Mouse (Mus musculus) right cerebral cortex, postnatal 14 days (tissue): ENCODE data around the gene Chd2.

ENCODE experiments used
- DNase-seq: peaks from one replicate; pipeline ENCODE4 v3.0.0; 2022

Gene Chd2

DNA sequence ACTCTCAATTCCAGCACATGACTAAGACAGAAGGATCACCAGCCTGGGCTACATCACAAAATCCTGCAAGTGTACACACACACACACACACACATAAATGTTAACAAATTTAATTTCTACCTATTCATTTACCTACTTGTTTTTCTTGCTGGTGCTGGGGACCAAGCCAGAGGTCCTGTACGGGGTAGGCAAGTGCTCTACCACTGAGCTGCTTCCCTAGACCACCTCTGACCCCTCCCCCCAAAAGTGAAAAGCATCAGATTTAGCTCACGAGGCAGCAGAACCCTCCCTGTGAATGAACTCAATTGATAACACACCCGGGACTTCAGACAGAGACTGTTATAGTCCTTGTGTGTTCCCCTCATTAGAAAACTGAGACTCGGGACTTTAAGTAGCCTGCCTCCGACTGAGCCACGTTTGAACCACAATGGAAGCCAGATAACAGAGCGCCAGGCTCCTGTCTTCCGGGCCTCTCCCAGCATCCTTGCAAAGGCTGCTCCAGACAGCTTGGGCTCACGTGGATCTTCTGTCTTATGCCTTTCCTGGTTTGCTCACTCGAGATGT lies 19.9 kb upstream of the Chd2 start:
- no peak for DNase-seq

DNA sequence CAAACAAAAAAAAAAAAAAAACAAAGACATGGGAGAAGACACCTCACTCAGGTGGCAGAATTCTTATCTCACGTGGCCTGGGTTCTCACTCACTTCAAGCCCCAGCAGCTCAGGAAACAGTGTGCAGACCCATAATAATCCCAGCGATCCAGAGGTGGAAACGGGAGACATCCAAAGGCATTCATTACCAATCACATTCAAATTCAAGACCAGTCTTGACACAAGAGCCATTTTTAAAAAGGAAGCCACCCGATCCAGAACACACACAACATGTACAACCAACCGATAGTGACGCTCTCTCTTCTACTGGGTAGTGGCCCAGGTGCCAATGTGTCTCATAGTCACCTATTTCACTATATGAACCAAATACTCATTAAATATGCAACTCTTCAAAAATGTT lies 19.2 kb upstream of the Chd2 start:
- DNase-seq: no peak

DNA sequence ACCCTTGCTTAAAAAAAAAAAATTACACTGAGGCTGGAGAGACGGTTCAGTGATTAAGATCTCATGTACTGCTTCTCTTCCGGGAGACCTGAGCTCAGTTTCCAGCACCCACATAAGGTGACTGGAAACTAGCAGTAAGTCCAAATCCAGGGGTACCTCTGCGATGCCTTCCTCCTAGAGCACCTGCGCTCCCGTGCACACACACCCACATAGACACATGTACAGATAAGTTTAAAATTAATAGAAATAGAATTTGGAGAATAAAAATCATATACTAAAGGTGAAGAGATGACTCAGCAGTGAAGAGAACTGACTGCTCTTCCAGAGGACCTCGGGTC lies 18.2 kb upstream of the Chd2 start:
- DNase-seq: no peak

GRCm38 (mm10) chr7:73559170-73559852 lies 17.7 kb upstream of the Chd2 start:
- no peak for DNase-seq

DNA sequence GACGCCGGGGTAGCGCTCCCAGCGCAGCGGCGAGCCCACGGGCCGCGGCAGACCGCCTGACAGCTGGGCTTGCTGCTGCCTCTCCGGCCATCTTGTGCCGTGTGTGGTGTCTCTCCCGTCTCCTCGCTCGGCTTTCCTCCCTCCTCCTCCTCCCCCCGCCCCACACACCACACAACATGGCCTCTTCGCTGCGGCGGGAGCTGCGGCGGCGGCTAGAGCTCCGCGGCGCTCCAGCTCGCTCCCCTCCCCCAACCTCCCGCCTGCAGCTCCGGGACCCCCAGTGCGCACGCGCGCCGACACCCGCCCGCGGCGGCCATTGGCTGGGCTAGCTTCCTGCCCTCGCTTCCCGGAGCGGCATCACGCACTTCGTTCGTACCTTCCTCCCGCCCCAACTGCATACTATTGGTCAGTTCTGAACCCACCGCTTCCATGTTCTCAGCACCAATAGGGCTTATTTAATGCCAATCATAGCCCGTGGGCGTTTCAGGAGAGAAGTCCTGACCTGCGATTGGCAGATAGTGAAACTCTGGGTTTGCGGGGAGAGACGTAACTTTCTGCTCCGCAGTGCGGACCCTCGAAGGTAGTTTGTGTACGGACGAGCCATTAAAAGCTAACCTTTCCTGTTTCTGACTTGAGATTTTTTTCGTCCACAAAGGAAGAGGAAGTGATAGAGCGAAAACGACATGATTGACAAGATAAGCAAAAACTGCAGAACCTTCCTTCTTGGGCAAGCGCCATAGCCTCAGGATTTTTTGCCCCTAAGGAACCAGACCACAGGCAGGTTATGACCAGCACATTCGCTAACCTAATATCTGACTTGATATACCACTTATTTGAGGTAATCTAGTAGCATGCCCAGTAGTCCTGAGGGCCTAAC lies 16.9 kb upstream of the Chd2 start:
- DNase-seq: peak; percentile 100

GRCm38 (mm10) chr7:73557671-73558265 lies 16.1 kb upstream of the Chd2 start:
- peak; percentile 31 for DNase-seq

- DNase-seq: no peak
Measured at GRCm38 (mm10) chr7:73556688-73557667, 15.3 kb upstream of the Chd2 start.

- DNase-seq: no peak
Measured at GRCm38 (mm10) chr7:73555918-73556580, 14.4 kb upstream of the Chd2 start.

- DNase-seq: no peak
Measured at GRCm38 (mm10) chr7:73554849-73555248, 13.2 kb upstream of the Chd2 start.

- DNase-seq: no peak
Measured at GRCm38 (mm10) chr7:73553160-73553559, 11.5 kb upstream of the Chd2 start.

DNA sequence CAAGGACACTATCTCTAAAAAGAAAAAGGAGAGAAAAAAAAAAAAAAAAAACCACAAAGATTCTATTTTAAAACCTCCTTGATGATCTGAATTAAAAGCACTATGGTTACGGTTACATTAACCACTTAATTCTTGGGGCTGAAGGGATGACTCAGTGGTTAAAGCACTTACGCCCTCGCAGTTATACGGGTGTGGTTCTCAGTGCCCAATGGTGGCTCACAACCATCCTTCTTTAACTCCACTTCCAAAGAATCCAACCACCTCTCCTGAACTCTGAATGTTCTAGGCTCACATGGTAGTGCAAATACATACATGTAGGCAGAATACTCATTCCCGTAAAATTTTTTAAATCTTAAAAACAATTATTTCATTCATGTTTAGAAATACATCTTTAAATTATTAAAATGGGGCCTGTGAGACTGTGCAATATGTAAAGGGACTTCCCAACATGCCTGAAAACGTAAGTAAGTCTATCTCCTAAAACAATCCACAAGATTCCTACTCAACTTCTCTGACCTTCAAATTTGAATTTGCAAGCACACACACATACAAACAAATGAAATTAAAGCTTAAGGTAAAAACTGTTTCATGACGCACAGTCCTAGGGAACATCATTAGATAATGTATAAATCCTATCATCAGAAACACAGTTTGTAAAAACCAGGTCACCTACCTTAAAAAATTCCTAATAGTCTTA lies 10.6 kb upstream of the Chd2 start:
- no peak for DNase-seq

- no peak for DNase-seq
Measured at GRCm38 (mm10) chr7:73551370-73551769, 9.7 kb upstream of the Chd2 start.

GRCm38 (mm10) chr7:73548051-73548450 lies 6.4 kb upstream of the Chd2 start:
- no peak for DNase-seq

DNA sequence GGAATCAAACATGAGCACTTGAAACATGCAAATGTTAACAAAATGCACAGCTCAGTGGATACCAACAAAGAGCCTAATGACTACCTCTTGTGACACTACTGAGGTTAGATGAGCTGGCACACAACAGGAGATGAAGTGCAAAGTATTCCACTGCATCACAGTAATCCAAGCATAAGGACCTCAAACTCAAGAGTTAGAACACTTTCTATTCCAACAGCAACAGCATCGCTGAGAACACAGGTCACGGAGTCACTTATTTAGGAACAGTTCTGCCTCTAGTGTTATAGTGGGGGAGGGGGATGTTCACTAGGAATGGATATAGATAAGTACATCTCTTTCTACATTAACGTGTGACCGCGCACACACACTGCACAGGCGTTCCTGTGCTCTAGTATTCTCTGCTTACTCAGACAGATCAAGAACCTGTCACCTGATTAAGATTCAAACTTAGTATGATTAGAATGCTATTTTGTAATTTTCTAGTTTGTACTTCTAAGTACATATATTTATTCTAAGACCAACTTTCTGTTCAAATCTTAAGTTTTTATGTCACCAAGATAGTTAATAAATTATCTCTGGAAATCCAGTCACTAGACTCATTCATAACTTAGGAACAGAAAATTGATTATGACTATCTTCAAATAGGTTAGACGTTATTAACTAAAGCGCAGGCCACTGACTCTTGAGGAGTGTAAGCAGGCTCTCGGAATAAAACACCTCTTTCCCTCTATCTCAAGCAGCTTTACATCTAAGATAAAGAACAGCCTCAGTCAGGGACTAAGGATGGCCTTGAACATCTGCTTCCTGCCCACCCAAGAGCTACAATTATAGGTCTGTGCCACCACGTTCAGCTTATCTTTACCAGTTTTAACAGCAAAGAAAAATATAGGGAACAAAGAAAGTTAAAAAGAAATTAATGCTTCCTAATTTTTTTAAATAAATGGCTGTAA lies 5.2 kb upstream of the Chd2 start:
- no peak for DNase-seq

DNA sequence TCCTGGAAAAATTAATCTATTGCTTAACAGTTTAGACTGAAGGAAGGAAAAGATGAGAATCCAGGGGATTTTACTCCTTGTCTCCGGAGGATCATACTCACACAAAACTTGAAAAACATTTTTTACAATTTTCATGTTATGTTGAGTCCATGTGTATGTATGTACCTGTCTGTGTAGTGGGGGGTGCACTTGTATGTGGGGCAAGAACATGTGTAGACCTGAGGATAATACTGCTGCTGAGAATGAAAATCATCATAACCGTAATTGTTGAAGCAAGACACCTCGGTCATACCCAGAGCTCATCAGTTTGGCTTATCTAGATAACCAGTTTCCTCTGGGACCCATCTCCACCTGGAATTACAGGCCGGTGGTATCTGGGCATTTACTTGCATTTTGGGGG lies 3.4 kb upstream of the Chd2 start:
- DNase-seq: no peak

DNA sequence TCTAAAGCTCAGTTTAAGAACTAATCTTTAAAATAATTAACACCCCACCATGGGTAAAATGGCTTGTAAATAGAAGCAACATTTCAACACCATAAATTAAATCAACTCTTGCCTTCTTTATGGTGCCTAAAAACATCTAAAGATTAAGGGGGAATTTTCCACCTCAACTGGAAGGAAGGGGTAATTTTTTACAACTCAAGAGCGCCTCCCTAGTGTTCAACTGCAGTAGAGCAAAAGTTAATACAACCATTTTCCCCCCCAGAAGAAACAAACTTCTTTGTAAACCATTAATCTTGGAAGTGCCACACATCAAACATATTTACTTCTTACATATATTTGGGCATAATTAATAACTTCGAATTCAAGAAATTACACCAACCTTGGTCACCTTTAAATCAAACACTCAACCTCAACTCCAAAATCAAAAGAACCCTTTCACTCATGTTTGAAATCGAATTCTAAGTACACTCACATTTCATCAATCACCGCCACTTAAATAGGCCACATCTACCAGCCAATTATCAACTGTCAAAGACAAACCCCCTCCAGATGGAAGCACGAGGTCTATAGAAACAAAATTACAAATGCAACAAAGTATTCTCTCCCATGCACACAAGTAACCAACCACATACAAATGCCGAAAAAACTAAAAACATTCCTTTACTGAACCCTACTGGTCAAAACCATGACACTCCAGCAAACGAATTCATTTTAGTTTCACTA lies 662 bp upstream of the Chd2 start:
- DNase-seq: no peak

- DNase-seq: no peak
Measured at GRCm38 (mm10) chr7:73541079-73541390, 595 bp downstream of the Chd2 start.

GRCm38 (mm10) chr7:73540202-73541078 lies 1.2 kb downstream of the Chd2 start:
- DNase-seq: no peak
